Mouse (Mus musculus) E14TG2a.4 (cell line): Measurements from ENCODE around the gene Abcc2.

Experiments used
- CTCF ChIP-seq: conservative IDR thresholded peaks from 2 replicates; pipeline ENCODE4 v1.5.1; 2014; ENCODE audit warnings: low read length
- NANOG ChIP-seq: IDR thresholded peaks from 2 replicates; pipeline ENCODE4 v1.6.1; 2014; ENCODE audit warnings: borderline replicate concordance, low read length, mixed read lengths
- POU5F1 ChIP-seq: IDR thresholded peaks from 2 replicates; pipeline ENCODE4 v1.6.1; 2014; ENCODE audit warnings: low read length, borderline replicate concordance

GRCm38 (mm10) chr19:43747877-43748276 lies 34.1 kb upstream of the Abcc2 start:
- TF ChIP-seq CTCF (no peak), NANOG (no peak), POU5F1 (no peak)
